ENCODE assay signal across 25 mouse cellular contexts in genomic region chr11:89356018-89356417, GRCm38 (mm10). TPM values are rescaled to one million over a fixed set of nuclear protein-coding genes. Genes with fewer than 3 reads are reported as not detected.
DNase-seq lines count a peak whose midpoint lies in the region; ATAC-seq lines count a peak whose summit lies in the region.
"Had no signal": no experiment of that assay in that cellular context is flagged by ENCODE, and none has a peak within 500 bp of the region (broad histone marks: within the 10 kb centered on the region; RNA-seq: fewer than 3 reads in every experiment).

No protein-coding gene starts in this region.

- peaks cover 13% of the 10 kb centered on the region; the same call in 1 of the 2 replicates for H3K4me1 ChIP-seq in forebrain, embryonic 11.5 days (replicated peaks; ENCODE audit: control insufficient read depth, insufficient read depth, low read length)
- H3K4me1 ChIP-seq in forebrain, embryonic 15.5 days = peaks cover 8% of the 10 kb centered on the region
- H3K4me1 ChIP-seq in kidney, embryonic 15.5 days = peaks cover 10% of the 10 kb centered on the region; the same call in 1 of the 2 replicates
- H3K4me1 ChIP-seq in midbrain, embryonic 11.5 days (ENCODE audit: control insufficient read depth, insufficient read depth, low read length) = peaks cover 11% of the 10 kb centered on the region
- H3K4me1 ChIP-seq in midbrain, embryonic 16.5 days (ENCODE audit: control insufficient read depth, insufficient read depth, low read length) = peaks cover 7% of the 10 kb centered on the region
- peaks cover 13% of the 10 kb centered on the region for H3K4me1 ChIP-seq in midbrain, embryonic 14.5 days (ENCODE audit: control insufficient read depth, insufficient read depth, low read length)

- 45% methylated on average over 5 of the region's 5 CpGs for WGBS in forebrain, embryonic 11.5 days
- 44% methylated on average over 5 of the region's 5 CpGs for WGBS in forebrain, embryonic 15.5 days
- WGBS in kidney, embryonic 15.5 days = 45% methylated on average over 5 of the region's 5 CpGs
- WGBS in midbrain, embryonic 11.5 days = 39% methylated on average over 5 of the region's 5 CpGs
- WGBS in midbrain, embryonic 16.5 days = 36% methylated on average over 5 of the region's 5 CpGs
- 25% methylated on average over 5 of the region's 5 CpGs for WGBS in midbrain, embryonic 14.5 days

- no peaks in the 10 kb centered on the region for H3K36me3 ChIP-seq in forebrain, embryonic 11.5 days (ENCODE audit: control insufficient read depth, insufficient read depth, low read length)
- no peaks in the 10 kb centered on the region for H3K36me3 ChIP-seq in forebrain, embryonic 15.5 days
- no peaks in the 10 kb centered on the region for H3K36me3 ChIP-seq in kidney, embryonic 15.5 days
- no peaks in the 10 kb centered on the region for H3K36me3 ChIP-seq in midbrain, embryonic 11.5 days (ENCODE audit: control insufficient read depth, insufficient read depth, low read length)
- H3K36me3 ChIP-seq in midbrain, embryonic 16.5 days (ENCODE audit: control insufficient read depth, insufficient read depth, low read length) = no peaks in the 10 kb centered on the region
- no peaks in the 10 kb centered on the region for H3K36me3 ChIP-seq in midbrain, embryonic 14.5 days (ENCODE audit: control insufficient read depth, insufficient read depth, low read length)
- H3K36me3 ChIP-seq: forebrain, embryonic 12.5 days; hindbrain, embryonic 12.5 days had no signal

- H3K9ac ChIP-seq in forebrain, embryonic 11.5 days (ENCODE audit: low read length) = no peak overlapping the region
- no peak overlapping the region for H3K9ac ChIP-seq in forebrain, embryonic 15.5 days (replicated peaks)
- H3K9ac ChIP-seq in kidney, embryonic 15.5 days = no peak overlapping the region
- no peak overlapping the region for H3K9ac ChIP-seq in midbrain, embryonic 11.5 days (ENCODE audit: low read length)
- H3K9ac ChIP-seq in midbrain, embryonic 16.5 days (ENCODE audit: low read depth, low read length) = no peak overlapping the region
- no peak overlapping the region for H3K9ac ChIP-seq in midbrain, embryonic 14.5 days (replicated peaks; ENCODE audit: low read length)
- H3K9ac ChIP-seq: forebrain, embryonic 12.5 days; hindbrain, embryonic 12.5 days had no signal

- no peaks in the 10 kb centered on the region for H3K9me3 ChIP-seq in forebrain, embryonic 11.5 days (ENCODE audit: control insufficient read depth, low read length)
- H3K9me3 ChIP-seq in forebrain, embryonic 15.5 days = no peaks in the 10 kb centered on the region
- H3K9me3 ChIP-seq in kidney, embryonic 15.5 days (replicated peaks) = no peaks in the 10 kb centered on the region
- no peaks in the 10 kb centered on the region for H3K9me3 ChIP-seq in midbrain, embryonic 11.5 days (ENCODE audit: control insufficient read depth, low read length)
- H3K9me3 ChIP-seq in midbrain, embryonic 16.5 days (replicated peaks; ENCODE audit: control insufficient read depth, low read length, poor library complexity, severe bottlenecking) = no peaks in the 10 kb centered on the region
- H3K9me3 ChIP-seq in midbrain, embryonic 14.5 days (ENCODE audit: control insufficient read depth, low read length) = no peaks in the 10 kb centered on the region
- H3K9me3 ChIP-seq: forebrain, embryonic 12.5 days; hindbrain, embryonic 12.5 days had no signal

- H3K27me3 ChIP-seq in forebrain, embryonic 11.5 days (ENCODE audit: control insufficient read depth, insufficient read depth, low read length) = no peaks in the 10 kb centered on the region
- H3K27me3 ChIP-seq in forebrain, embryonic 15.5 days = no peaks in the 10 kb centered on the region
- peaks cover 6% of the 10 kb centered on the region; the same call in 1 of the 2 replicates for H3K27me3 ChIP-seq in kidney, embryonic 15.5 days
- no peaks in the 10 kb centered on the region for H3K27me3 ChIP-seq in midbrain, embryonic 11.5 days (ENCODE audit: control insufficient read depth, insufficient read depth, low read length)
- no peaks in the 10 kb centered on the region for H3K27me3 ChIP-seq in midbrain, embryonic 16.5 days (ENCODE audit: control insufficient read depth, insufficient read depth, low read depth, low read length)
- H3K27me3 ChIP-seq in midbrain, embryonic 14.5 days (ENCODE audit: control insufficient read depth, insufficient read depth, low read length) = no peaks in the 10 kb centered on the region
- H3K27me3 ChIP-seq: forebrain, embryonic 12.5 days; hindbrain, embryonic 12.5 days; Patski had no signal

- no peak overlapping the region for H3K4me3 ChIP-seq in forebrain, embryonic 11.5 days (ENCODE audit: low read depth, low read length)
- no peak overlapping the region for H3K4me3 ChIP-seq in forebrain, embryonic 15.5 days
- H3K4me3 ChIP-seq in kidney, embryonic 15.5 days (replicated peaks) = no peak overlapping the region
- H3K4me3 ChIP-seq in midbrain, embryonic 11.5 days (ENCODE audit: low read depth, low read length) = no peak overlapping the region
- H3K4me3 ChIP-seq in midbrain, embryonic 16.5 days (ENCODE audit: low read depth, low read length) = no peak overlapping the region
- H3K4me3 ChIP-seq in midbrain, embryonic 14.5 days (replicated peaks; ENCODE audit: low read depth, low read length) = no peak overlapping the region
- H3K4me3 ChIP-seq: erythroblast, embryonic 14.5 days; forebrain, embryonic 12.5 days; gastrocnemius, adult 2 months; hindbrain, embryonic 12.5 days had no signal

- peak overlapping the region; percentile 4; the same call in 1 of the 2 replicates for H3K27ac ChIP-seq in forebrain, embryonic 11.5 days (ENCODE audit: low read depth, low read length)
- no peak overlapping the region for H3K27ac ChIP-seq in forebrain, embryonic 15.5 days (replicated peaks)
- H3K27ac ChIP-seq in kidney, embryonic 15.5 days = 0 out of 2 replicates have a peak overlapping the region, but pooled peaks have one; percentile 6
- H3K27ac ChIP-seq in midbrain, embryonic 11.5 days (ENCODE audit: low read depth, low read length) = no peak overlapping the region
- H3K27ac ChIP-seq in midbrain, embryonic 16.5 days (ENCODE audit: low read length) = no peak overlapping the region
- H3K27ac ChIP-seq in midbrain, embryonic 14.5 days (replicated peaks; ENCODE audit: low read depth, low read length) = 0 out of 2 replicates have a peak overlapping the region, but pooled peaks have one; percentile 14
- H3K27ac ChIP-seq: gastrocnemius, adult 2 months; hindbrain, embryonic 12.5 days had no signal

- ATAC-seq in forebrain, embryonic 11.5 days (replicated peaks; ENCODE audit: low FRiP score) = no peak
- ATAC-seq in forebrain, embryonic 15.5 days (replicated peaks) = no peak
- no peak for ATAC-seq in kidney, embryonic 15.5 days (replicated peaks; ENCODE audit: low FRiP score)
- ATAC-seq in midbrain, embryonic 11.5 days (ENCODE audit: low FRiP score) = 0 out of 2 replicates have a peak, but pooled peaks have one; percentile 24
- ATAC-seq in midbrain, embryonic 16.5 days = no peak
- no peak for ATAC-seq in midbrain, embryonic 14.5 days (ENCODE audit: low FRiP score, low TSS enrichment)
- ATAC-seq: activated CD4-positive, CD25-positive, alpha-beta regulatory T cell, adult 4 months; hindbrain, embryonic 16.5 days; inflammation-experienced regulatory T-cells, adult 6 months; Patski had no signal

- no peak overlapping the region for H3K4me2 ChIP-seq in forebrain, embryonic 11.5 days (ENCODE audit: low read depth, low read length, severe bottlenecking)
- no peak overlapping the region for H3K4me2 ChIP-seq in forebrain, embryonic 15.5 days (replicated peaks)
- H3K4me2 ChIP-seq in kidney, embryonic 15.5 days = no peak overlapping the region
- no peak overlapping the region for H3K4me2 ChIP-seq in midbrain, embryonic 11.5 days
- no peak overlapping the region for H3K4me2 ChIP-seq in midbrain, embryonic 16.5 days (ENCODE audit: low read length)
- no peak overlapping the region for H3K4me2 ChIP-seq in midbrain, embryonic 14.5 days (ENCODE audit: low read length)
- H3K4me2 ChIP-seq: forebrain, embryonic 12.5 days; heart, embryonic 11.5 days; hindbrain, embryonic 12.5 days had no signal

- no peak for DNase-seq in forebrain, embryonic 11.5 days (ENCODE audit: low spot score)
- no peak for DNase-seq in kidney, postnatal 36 days
- no peak for DNase-seq in midbrain, embryonic 11.5 days (ENCODE audit: low spot score, missing footprints)
- DNase-seq in midbrain, embryonic 14.5 days = no peak
- DNase-seq in adrenal gland, postnatal 4 days (ENCODE audit: low spot score in 2 of 2) = no peak
- DNase-seq: adrenal gland, postnatal 14 days; cerebellum, adult 18-20 months; cerebellum, adult 9-11 months; cerebellum, postnatal 36 days; gastrocnemius, adult 2 months; gastrocnemius, postnatal 25 days; heart, postnatal 4 days had no signal

RNA-seq across cellular contexts. Expression of gene Nog, which starts 53.9 kb away (rescaled TPM):
- 8.0 and 10.4 TPM in 2 replicates for polyA plus RNA-seq in forebrain, embryonic 11.5 days (2014; fragmentation: Nextera tagmentation; extraction: Ambion mirVana)
- polyA plus RNA-seq in forebrain, embryonic 15.5 days (2015; fragmentation: Nextera tagmentation; extraction: Ambion mirVana) = 3.6 and 4.3 TPM in 2 replicates
- 0.82 and 1.2 TPM in 2 replicates for polyA plus RNA-seq in kidney, embryonic 15.5 days (2015; fragmentation: Nextera tagmentation; extraction: Ambion mirVana)
- polyA plus RNA-seq in midbrain, embryonic 11.5 days (2014; fragmentation: Nextera tagmentation; extraction: Ambion mirVana) = 5.0 and 6.1 TPM in 2 replicates
- 3.0 and 4.1 TPM in 2 replicates for polyA plus RNA-seq in midbrain, embryonic 16.5 days (2015; fragmentation: Nextera tagmentation; extraction: Ambion mirVana)
- 4.3 and 5.2 TPM in 2 replicates for polyA plus RNA-seq in midbrain, embryonic 14.5 days (2014; fragmentation: Nextera tagmentation; extraction: Ambion mirVana)
- under 1 TPM; 0.17 to 0.78 TPM for total RNA-seq in adrenal gland, postnatal 4 days (2021)
- total RNA-seq: CH12.LX; granulocyte monocyte progenitor cell, adult 5-6 weeks had no signal
- polyA plus RNA-seq: activated CD4-positive, CD25-positive, alpha-beta regulatory T cell, adult 4 months; erythroblast, embryonic 14.5 days; inflammation-experienced regulatory T-cells, adult 6 months had no signal

Comparison
In these comparisons a context has a peak if more than half of its experiments do, and no peak if none do; other contexts are left out.
1. H3K27ac ChIP-seq: peak in forebrain, embryonic 11.5 days (single experiment), kidney, embryonic 15.5 days (single experiment) and midbrain, embryonic 14.5 days (single experiment); none in forebrain, embryonic 15.5 days (single experiment), midbrain, embryonic 11.5 days (single experiment) and midbrain, embryonic 16.5 days (single experiment).